Mouse (Mus musculus): ENCODE results near the gene Zfp644.

DNA sequence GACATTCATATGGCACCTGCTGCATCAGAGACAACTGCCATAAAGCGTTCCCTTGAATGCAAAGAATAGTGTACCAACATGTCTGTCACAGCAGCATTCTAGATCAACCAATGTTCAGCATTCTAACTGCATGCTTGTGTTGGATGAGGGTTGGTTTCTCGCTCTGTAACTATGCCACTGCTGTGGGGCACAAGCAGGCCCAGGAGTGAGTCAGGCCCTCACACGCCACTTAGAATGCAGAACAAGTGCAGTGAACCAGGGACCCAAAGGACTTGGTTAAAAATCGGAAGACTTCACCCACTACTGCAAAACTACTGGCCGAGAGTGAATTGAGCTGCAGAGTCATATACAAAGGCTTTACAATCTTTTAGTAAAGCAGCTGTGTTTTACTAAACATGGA lies 74.9 kb downstream of the Zfp644 start:
- TF ChIP-seq FLI1 (IDR thresholded peaks at IDR 0.05; ENCODE audit: low read length) (no peak), GATA1 (IDR thresholded peaks at IDR 0.05; ENCODE audit: borderline replicate concordance, low read length) (no peak)
